Mouse (Mus musculus) urinary bladder, postnatal 0 days (tissue): Measurements from ENCODE around the gene Pafah1b3. TPM values are rescaled to one million over a fixed set of nuclear protein-coding genes. Genes with fewer than 3 reads are reported as not detected.

Source experiments
- polyA plus RNA-seq: library from polyadenylated mRNA; unstranded; fragments of >200 nt; fragmentation: Nextera tagmentation; extraction: Ambion mirVana; gene quantifications from 2 replicates; pipeline ENCODE4 v1.2.1, GENCODE M21; 2015

The Pafah1b3 gene
- polyA plus RNA-seq: 75.9 and 76.1 TPM in 2 replicates

DNA sequence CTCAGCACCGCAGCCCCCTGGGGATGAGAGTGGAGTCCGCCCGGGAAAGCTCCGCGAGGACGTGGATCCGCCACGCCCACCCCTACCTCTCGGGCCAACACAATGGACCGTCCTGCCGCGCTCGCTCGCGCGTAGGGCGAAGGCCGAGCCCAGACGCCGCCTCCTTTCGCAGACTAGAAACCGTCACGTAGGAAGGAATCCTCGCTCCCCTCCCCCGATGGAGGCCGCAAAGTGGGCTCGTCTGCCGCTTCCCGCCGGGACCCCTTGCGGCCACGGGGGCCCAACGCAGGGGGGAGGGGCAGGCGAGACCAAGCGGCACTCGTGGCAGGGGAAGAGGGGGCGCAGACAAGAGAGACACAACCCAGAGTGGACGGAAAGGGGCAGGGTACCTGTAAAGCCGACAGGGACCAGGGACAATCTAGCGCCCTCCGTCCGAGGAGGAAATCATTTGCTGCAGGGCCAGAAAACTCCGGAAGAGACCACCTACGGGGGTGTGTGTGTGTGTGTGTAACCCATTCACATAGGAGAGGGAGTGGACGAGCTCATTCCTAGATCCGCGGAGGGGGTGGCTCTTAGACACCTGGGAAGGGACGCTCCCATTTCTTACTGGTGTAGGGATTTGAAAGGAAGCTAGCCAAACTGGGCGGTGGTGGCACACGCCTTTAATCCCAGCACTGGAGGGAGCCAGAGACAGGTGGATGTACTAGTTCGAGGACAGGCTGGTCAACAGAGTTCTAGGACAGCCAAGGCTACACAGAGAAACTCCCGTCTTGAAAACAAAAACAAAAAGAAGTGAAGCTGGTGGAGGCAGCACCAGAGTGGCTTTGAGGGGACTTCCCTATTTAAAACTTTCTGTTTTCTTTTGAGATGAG, at the start of gene Pafah1b3:
Pafah1b3 (minus strand) TSS at position 533 of the 872 bp plus-strand sequence.

DNA sequence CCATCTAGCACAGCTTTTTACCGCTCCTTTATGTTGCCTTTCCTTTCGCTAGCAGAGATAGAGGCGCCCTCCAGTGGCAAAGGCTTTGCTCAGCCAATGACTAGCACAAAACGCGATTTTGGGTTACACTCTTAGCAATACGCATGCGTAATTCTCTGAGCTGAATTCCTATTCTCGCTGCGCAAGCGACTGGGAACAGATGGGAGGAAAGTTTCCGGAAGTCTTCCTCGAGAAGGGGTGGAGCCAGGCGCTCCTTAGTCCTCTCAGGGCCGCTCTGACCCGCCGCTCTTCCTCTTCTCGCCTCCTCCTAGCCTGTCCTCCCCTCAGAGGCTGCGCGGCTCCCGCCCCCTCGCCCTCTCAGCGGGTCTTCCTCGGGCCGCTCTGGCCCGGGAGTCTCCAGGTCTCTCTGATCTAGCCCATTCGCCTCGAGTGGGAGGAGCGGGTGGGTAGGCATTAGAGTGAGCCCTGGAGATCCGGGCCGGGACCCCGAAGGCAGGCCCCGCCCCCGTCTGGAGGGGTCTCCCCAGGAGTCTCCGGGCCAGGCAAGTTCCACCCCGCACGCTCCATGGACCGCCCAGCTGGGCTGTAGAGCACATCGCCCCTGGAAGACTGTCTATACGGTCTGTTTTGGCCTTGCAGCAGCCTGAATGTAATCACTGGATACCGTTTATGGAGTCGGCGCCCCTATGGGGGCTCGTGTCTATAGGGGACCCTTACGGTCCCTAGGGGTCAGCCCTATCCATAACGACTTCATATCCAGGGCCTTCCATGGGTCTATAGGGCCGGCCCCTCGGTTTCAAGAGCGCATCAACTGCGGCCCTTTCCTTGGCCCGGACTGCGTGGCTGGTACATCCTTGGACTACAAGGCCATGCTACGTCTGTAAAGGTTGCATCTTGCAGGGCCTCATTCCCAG, 19.0 kb upstream of the Pafah1b3 start, which contains the start of gene Megf8:
Megf8 (plus strand) TSS at position 633 of the 914 bp plus-strand sequence.

DNA sequence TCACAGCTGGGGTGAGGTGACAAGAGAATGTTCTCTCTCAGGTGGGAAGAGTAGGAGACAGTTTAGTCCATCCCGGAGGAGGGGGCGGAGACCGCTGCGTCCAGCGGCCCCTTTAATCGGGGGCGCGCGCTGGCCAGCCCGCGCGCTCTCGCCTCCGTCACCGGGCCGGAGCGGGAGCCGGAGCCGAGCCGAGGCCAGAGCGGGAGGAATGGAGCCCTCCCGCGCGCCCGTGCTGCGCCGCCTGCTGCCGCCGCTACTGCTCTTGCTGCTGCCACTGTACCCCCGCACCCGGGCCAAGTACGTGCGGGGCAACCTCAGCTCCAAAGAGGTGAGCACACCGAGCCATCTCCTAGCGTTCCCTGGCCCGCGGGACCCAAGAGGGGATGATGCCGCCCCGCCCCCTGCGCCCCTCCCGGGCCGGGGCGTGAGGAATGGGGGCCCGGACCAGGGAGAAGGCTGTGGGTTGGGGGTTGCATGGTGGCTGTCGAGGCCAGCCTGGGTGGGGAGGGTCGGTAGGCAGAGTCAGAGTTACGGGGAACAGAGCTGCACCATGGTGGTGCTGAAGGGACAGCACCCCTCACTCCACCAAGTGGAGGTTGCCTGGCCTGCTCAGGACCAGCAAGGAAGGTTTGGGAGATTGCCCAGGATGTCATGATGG, 8.3 kb upstream of the Pafah1b3 start, which contains the start of gene Tmem145:
Tmem145 (plus strand) TSS at position 151 of the 658 bp plus-strand sequence.

DNA sequence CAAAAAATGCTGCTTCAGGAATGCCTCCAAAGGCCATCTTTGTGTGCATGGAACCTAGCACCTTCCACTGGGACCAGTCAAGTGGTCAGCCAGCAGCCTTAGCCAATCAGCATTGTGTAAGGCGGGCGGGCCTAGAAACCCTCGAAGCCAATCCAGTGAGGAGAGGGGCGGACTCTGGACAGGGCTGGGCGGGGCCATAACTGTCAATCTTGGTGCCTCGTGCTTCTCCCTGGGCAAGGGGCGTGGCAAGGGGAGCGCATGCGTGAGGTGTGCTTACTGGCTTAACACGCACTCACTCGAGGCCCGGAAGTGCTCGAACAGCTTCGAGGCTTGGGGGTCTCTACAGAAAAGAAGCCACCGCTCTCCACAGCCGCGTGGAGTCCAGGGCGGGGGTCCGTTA, 3.3 kb upstream of the Pafah1b3 start, which contains the start of gene Prr19:
Prr19 (plus strand) TSS at position 349 of the 400 bp plus-strand sequence.

DNA sequence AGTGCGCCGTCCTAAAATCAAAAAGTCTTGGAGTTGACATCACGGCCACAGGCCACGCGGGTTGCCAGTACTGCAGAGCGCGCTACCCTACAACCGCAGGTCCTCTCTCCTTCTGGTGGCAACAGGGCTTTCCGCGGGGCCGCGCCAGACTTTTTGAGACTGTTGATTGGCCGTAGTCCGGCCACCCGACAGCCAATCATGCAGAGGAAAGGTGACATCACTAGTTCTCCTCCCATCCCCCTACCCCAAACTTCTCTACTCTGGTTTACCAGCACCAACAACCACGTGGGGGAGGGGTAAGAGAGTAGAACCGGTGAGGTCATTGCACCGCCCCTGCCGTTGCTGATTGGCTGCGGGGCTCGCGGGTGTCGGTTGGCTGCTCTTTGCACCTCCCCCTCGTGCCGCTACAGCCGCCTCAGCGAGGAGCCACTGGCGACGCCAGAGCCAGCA, 30.5 kb downstream of the Pafah1b3 start, which contains the start of gene Cic:
Cic (plus strand) TSS at position 404 of the 450 bp plus-strand sequence.

DNA sequence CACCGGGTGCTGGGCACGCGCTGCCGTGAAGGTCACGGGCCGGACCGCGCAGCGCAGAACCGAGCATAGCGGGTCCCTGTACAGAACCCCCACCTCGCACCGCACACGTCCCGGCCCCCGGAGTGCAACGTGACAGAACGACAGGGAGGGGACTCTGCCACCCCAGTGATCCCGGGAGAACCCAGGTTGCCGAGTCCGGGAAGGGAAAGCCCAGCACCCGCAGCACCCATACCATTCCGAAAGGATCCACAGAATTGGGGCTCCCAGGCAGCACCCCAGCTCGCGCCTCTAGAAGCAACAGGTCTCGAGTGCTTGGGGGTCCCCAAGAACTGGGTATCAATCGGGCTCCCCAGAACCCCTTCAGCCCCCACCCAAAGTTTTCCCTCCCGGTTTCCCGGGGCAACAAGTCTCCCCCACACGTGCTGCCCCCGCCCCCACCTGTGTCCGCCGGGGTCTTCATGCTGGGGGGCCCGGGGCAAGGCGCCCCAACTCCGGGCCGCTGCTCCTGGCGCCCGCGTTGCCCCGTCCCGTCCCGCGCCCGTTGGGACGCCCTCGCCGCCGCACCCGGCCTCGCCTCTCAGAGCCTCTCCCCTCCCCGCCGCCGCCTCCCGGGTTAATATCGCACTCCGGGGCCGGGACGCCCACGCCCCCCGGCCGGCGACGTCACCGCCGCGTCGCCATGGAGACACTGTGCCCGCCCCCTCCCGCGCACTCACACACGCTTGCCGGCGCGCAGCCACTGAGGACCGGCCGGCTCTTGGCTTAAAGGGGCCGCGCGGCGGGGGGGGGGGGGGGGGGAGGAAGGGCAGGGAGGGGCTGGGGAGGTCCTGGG, 47.4 kb downstream of the Pafah1b3 start, which contains the start of gene Erf:
Erf (minus strand) TSS at position 621 of the 832 bp plus-strand sequence.

Other genes starting within 250 kb of the Pafah1b3 start
- 2.3 and 2.5 TPM in 2 replicates for gene Grik5, start 225.6 kb downstream of the Pafah1b3 start, polyA plus RNA-seq
- gene Zfp574, start 225.4 kb downstream of the Pafah1b3 start, polyA plus RNA-seq: 12.6 and 13.3 TPM in 2 replicates
- gene Pou2f2, start 118.3 kb downstream of the Pafah1b3 start, polyA plus RNA-seq: 0.53 and 0.61 TPM in 2 replicates
- 4.9 and 6.8 TPM in 2 replicates for gene Dedd2, start 77.4 kb downstream of the Pafah1b3 start, polyA plus RNA-seq
- 2.0 and 2.2 TPM in 2 replicates for gene Zfp526, start 76.6 kb downstream of the Pafah1b3 start, polyA plus RNA-seq
- gene Gsk3a, start 60.1 kb downstream of the Pafah1b3 start, polyA plus RNA-seq: 5.7 and 6.7 TPM in 2 replicates
- gene Erf, start 47.2 kb downstream of the Pafah1b3 start, polyA plus RNA-seq: 6.8 and 8.8 TPM in 2 replicates
- 15.5 and 17.7 TPM in 2 replicates for gene Cic, start 30.3 kb downstream of the Pafah1b3 start, polyA plus RNA-seq
- not detected in 2 replicates for gene Prr19, start 3.4 kb upstream of the Pafah1b3 start, polyA plus RNA-seq
- gene Tmem145, start 8.1 kb upstream of the Pafah1b3 start, polyA plus RNA-seq: 0.10 TPM in 1 of 2 replicates, not detected in the other
- 5.2 TPM in 2 replicates for gene Megf8, start 19.2 kb upstream of the Pafah1b3 start, polyA plus RNA-seq
- 0.60 and 0.94 TPM in 2 replicates for gene Cnfn, start 71.7 kb upstream of the Pafah1b3 start, polyA plus RNA-seq
- 4.5 and 5.9 TPM in 2 replicates for gene Lipe, start 100.7 kb upstream of the Pafah1b3 start, polyA plus RNA-seq
- not detected in 2 replicates for gene Cxcl17, start 114.9 kb upstream of the Pafah1b3 start, polyA plus RNA-seq
- gene Ceacam1, start 179.6 kb upstream of the Pafah1b3 start, polyA plus RNA-seq: 2.9 and 7.7 TPM in 2 replicates
- gene Ceacam2, start 241.9 kb upstream of the Pafah1b3 start, polyA plus RNA-seq: 0.13 and 0.18 TPM in 2 replicates